In the genomic region with DNA sequence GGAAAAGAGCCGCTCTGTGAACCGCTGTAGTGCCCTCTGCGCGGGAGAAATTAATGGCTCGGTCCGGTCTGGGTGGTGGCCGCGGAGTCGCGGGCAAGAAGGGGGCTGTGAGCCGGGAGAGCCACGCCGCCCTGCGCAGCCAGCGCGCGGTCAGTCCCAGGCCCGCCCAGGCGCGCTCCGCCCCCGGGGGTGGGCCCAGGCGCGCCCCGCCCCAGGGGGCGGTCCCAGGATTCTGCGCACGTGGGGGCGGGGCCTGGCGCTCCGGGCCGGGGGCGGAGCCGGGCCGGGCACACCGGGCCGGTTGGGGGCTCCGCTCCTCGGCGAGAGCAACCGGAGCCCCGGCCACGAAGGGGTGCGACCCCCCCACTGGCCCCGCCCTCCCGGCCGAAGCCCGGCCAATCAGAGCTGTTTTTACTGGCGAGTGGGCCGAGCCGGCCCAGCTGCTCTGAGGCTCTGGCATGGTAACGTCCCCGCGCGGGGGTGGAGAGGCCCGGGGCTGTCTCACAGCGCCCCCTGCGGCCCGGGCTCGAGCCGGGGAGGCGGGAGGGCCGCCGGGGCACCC, we compare ENCODE assay signal across 8 mouse cellular contexts. TPM values are rescaled to one million over a fixed set of nuclear protein-coding genes. Genes with fewer than 3 reads are reported as not detected.
DNase-seq lines count a peak whose midpoint lies in the region; ATAC-seq and TF ChIP-seq lines count a peak whose summit lies in the region.

A gene (plus strand): TSS at position 275 of the 562 bp plus-strand sequence.

- under 1% methylated on average over 48 of the region's 64 CpGs for WGBS in forebrain, embryonic 14.5 days
- WGBS in neural tube, embryonic 15.5 days = 0% methylated on average over 45 of the region's 64 CpGs

- peak within 1 kb of the TSS; percentile 55 for H3K4me2 ChIP-seq in forebrain, embryonic 14.5 days (ENCODE audit: low read length)
- peak within 1 kb of the TSS; percentile 72 for H3K4me2 ChIP-seq in neural tube, embryonic 15.5 days

- no peaks in the 10 kb centered on the region for H3K36me3 ChIP-seq in ES-Bruce4 (ENCODE audit: control insufficient read depth, insufficient read depth, low read length, poor library complexity, severe bottlenecking)
- no peaks in the 10 kb centered on the region for H3K36me3 ChIP-seq in forebrain, embryonic 14.5 days (ENCODE audit: control insufficient read depth, insufficient read depth, low read length)
- H3K36me3 ChIP-seq in neural tube, embryonic 15.5 days = no peaks in the 10 kb centered on the region

- intact Hi-C loops in heart, postnatal 14 days (cut with DNase I) = no loop called here

- TF ChIP-seq EP300 in ES-Bruce4 (IDR thresholded peaks at IDR 0.05; ENCODE audit: insufficient read depth, low read depth, low read length) = no peak

- TF ChIP-seq POLR2A in ES-Bruce4 (IDR thresholded peaks at IDR 0.05; ENCODE audit: insufficient read depth, low read length) = peak; percentile 70

- H3K27ac ChIP-seq in ES-Bruce4 (ENCODE audit: insufficient read depth, low read length) = peak within 1 kb of the TSS; percentile 91
- peak within 1 kb of the TSS; percentile 93 for H3K27ac ChIP-seq in forebrain, embryonic 14.5 days (ENCODE audit: low read depth, low read length)
- peak within 1 kb of the TSS; percentile 91 for H3K27ac ChIP-seq in neural tube, embryonic 15.5 days (replicated peaks)

- H3K9me3 ChIP-seq in ES-Bruce4 (replicated peaks; ENCODE audit: control insufficient read depth, insufficient read depth, low read length, poor library complexity, severe bottlenecking) = no peaks in the 10 kb centered on the region
- no peaks in the 10 kb centered on the region for H3K9me3 ChIP-seq in forebrain, embryonic 14.5 days (replicated peaks; ENCODE audit: control insufficient read depth, low read length)
- H3K9me3 ChIP-seq in neural tube, embryonic 15.5 days (replicated peaks) = no peaks in the 10 kb centered on the region

- peak; percentile 89 for ATAC-seq in cerebellum, adult (ENCODE audit: insufficient number of reproducible peaks, low FRiP score, low TSS enrichment)
- peak; percentile 96 for ATAC-seq in forebrain, embryonic 14.5 days
- ATAC-seq in neural tube, embryonic 15.5 days (ENCODE audit: low FRiP score) = peak; percentile 95

- no peaks in the 10 kb centered on the region for H3K4me1 ChIP-seq in ES-Bruce4 (ENCODE audit: control insufficient read depth, insufficient read depth, low read length)
- 0 out of 2 replicates have a peak, but pooled peaks cover 3% of the 10 kb centered on the region for H3K4me1 ChIP-seq in forebrain, embryonic 14.5 days (ENCODE audit: control insufficient read depth, insufficient read depth, low read length)
- peaks cover 28% of the 10 kb centered on the region for H3K4me1 ChIP-seq in neural tube, embryonic 15.5 days

- TF ChIP-seq CTCF in ES-Bruce4 (IDR thresholded peaks at IDR 0.05; ENCODE audit: low read depth, low read length) = no peak

- peak within 1 kb of the TSS; percentile 75 for H3K9ac ChIP-seq in ES-Bruce4 (ENCODE audit: low read depth, poor library complexity, severe bottlenecking)
- H3K9ac ChIP-seq in forebrain, embryonic 14.5 days (ENCODE audit: low read length) = peak within 1 kb of the TSS; percentile 81
- peak within 1 kb of the TSS; percentile 82 for H3K9ac ChIP-seq in neural tube, embryonic 15.5 days (replicated peaks)

- H3K27me3 ChIP-seq in ES-Bruce4 (ENCODE audit: control insufficient read depth, insufficient read depth, low read length, poor library complexity, severe bottlenecking) = no peaks in the 10 kb centered on the region
- no peaks in the 10 kb centered on the region for H3K27me3 ChIP-seq in forebrain, embryonic 14.5 days (replicated peaks; ENCODE audit: control insufficient read depth, insufficient read depth, low read length)
- H3K27me3 ChIP-seq in neural tube, embryonic 15.5 days (replicated peaks) = no peaks in the 10 kb centered on the region

- peak within 1 kb of the TSS; percentile 90 for H3K4me3 ChIP-seq in ES-Bruce4 (ENCODE audit: low read depth, low read length)
- H3K4me3 ChIP-seq in forebrain, embryonic 14.5 days (ENCODE audit: low read depth, low read length) = peak within 1 kb of the TSS; percentile 65
- peak within 1 kb of the TSS; percentile 67 for H3K4me3 ChIP-seq in neural tube, embryonic 15.5 days (replicated peaks)

- peak; percentile 95 for DNase-seq in forebrain, embryonic 14.5 days (ENCODE audit: low spot score)
- peak; percentile 97 for DNase-seq in heart, postnatal 14 days
- peak; percentile 94 for DNase-seq in layer of hippocampus, adult 11-12 months (ENCODE audit: low spot score)
- DNase-seq in lung, adult 18-20 months = peak; percentile 93 to 95
- DNase-seq in testis, postnatal 14 days (ENCODE audit: low spot score) = peak; percentile 95

RNA-seq across cellular contexts. Expression of the gene that starts here (rescaled TPM):
- polyA plus RNA-seq in ES-Bruce4 (2011; ENCODE audit: insufficient read depth, insufficient read length, low read depth, missing spikeins) = 42.8 and 51.2 TPM in 2 replicates
- 57.2 and 81.8 TPM in 2 replicates for polyA plus RNA-seq in forebrain, embryonic 14.5 days (2014; fragmentation: Nextera tagmentation; extraction: Ambion mirVana)
- 10 to 100 TPM; 25.5 to 26.3 TPM for total RNA-seq in heart, postnatal 14 days (2021)
- 95.7 and 111 TPM in 2 replicates for polyA plus RNA-seq in neural tube, embryonic 15.5 days (2015; fragmentation: Nextera tagmentation; extraction: Ambion mirVana)

Comparison
In these comparisons a context has a peak if more than half of its experiments do, and no peak if none do; other contexts are left out.
1. Peak in every context shown above with its lines: DNase-seq, ATAC-seq, H3K4me3 ChIP-seq and H3K27ac ChIP-seq.